Mouse (Mus musculus) kidney, embryonic 14.5 days (tissue): ENCODE measurements around the gene 2310011J03Rik. TPM values are rescaled to one million over a fixed set of nuclear protein-coding genes. Genes with fewer than 3 reads are reported as not detected.

Experiments used
- ATAC-seq: fragments of 200-750 bp; cut with Nextera tagmentation; 2 replicates; pipeline ENCODE4 v1.8.0; 2017; ENCODE audit warnings: moderate number of reproducible peaks, mild to moderate bottlenecking, moderate TSS enrichment, moderate library complexity; ENCODE audit not compliant: low FRiP score, low TSS enrichment
- H3K27ac ChIP-seq: fragments of 300-500 bp; sonication (generic); 2 replicates; pipeline ENCODE4 v1.5.1; 2014; ENCODE audit warnings: low read depth, mild to moderate bottlenecking, low read length, moderate library complexity, mixed read lengths
- H3K27me3 ChIP-seq: fragments of 300-500 bp; sonication (generic); 2 replicates; pipeline ENCODE4 v1.6.1; 2014; ENCODE audit warnings: mild to moderate bottlenecking, low read length; ENCODE audit not compliant: control insufficient read depth, insufficient read depth
- H3K36me3 ChIP-seq: fragments of 300-500 bp; sonication (generic); 2 replicates; pipeline ENCODE4 v1.6.1; 2014; ENCODE audit warnings: low read length, mixed read lengths; ENCODE audit not compliant: control insufficient read depth, insufficient read depth
- H3K4me1 ChIP-seq: fragments of 300-500 bp; sonication (generic); 2 replicates; pipeline ENCODE4 v1.6.1; 2014; ENCODE audit warnings: low read length, mixed read lengths; ENCODE audit not compliant: control insufficient read depth, insufficient read depth
- H3K4me2 ChIP-seq: fragments of 300-500 bp; sonication (generic); replicated peaks from 2 replicates; pipeline ENCODE4 v1.6.1; 2014; ENCODE audit warnings: low read depth, mild to moderate bottlenecking, low read length
- H3K4me3 ChIP-seq: fragments of 300-500 bp; sonication (generic); 2 replicates; pipeline ENCODE4 v1.5.1; 2014; ENCODE audit warnings: mild to moderate bottlenecking, low read length
- H3K9ac ChIP-seq: fragments of 300-500 bp; sonication (generic); 2 replicates; pipeline ENCODE4 v1.6.1; 2014; ENCODE audit warnings: low read depth, mild to moderate bottlenecking, low read length, moderate library complexity
- H3K9me3 ChIP-seq: fragments of 300-500 bp; sonication (generic); 2 replicates; pipeline ENCODE4 v1.6.1; 2016; ENCODE audit warnings: low read length; ENCODE audit not compliant: control insufficient read depth
- WGBS: fragments of 180-500 bp; shearing (Covaris S2); extraction: QIAGEN DNeasy Blood & Tissue Kit; methylation state at CpG from one replicate; pipeline ENCODE4 v1.1.7; 2014; 5-methylcytosine and 5-hydroxymethylcytosine counted together
- polyA plus RNA-seq: library from polyadenylated mRNA; unstranded; fragments of >200 nt; fragmentation: Nextera tagmentation; extraction: Ambion mirVana; gene quantifications from 2 replicates; pipeline ENCODE4 v1.2.1, GENCODE M21; 2014

The 2310011J03Rik gene
- polyA plus RNA-seq = 36.1 and 40.5 TPM in 2 replicates

GRCm38 (mm10) chr10:80320340-80320760, at the start of gene 2310011J03Rik:
TSS of gene 2310011J03Rik (minus strand) at chr10:80320537.
- H3K27me3 ChIP-seq = peaks cover 24% of the 10 kb centered on the region
- ATAC-seq = peak; percentile 32; the same call in 1 of the 2 replicates
- 0% methylated on average over 34 of the region's 34 CpGs for WGBS

DNA sequence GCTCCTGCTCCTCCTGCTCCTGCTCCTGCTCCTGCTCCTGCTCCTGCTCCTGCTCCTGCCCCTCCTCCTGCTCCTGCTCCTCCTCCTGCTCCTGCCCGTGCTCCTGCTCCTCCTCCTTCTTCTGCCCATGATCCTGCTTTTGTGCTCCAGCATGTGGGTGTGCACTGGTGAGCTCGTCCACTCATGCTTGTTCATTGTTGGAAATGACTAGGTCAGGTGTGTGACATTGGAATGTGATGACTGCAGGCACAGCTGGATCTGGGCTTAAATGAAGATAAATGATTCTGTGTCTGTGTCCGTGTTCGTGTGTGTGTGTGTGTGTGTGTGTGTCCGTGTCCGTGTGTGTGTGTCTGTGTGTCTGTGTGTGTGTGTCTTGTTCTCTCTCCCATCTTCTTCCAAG, 48.1 kb upstream of the 2310011J03Rik start:
- Histone ChIP-seq H3K27me3 (no peaks in the 10 kb centered on the region; the same call in 1 of the 2 replicates), H3K27ac (no peak overlapping the region), H3K9ac (no peak overlapping the region), H3K4me1 (peaks cover 4% of the 10 kb centered on the region), H3K4me3 (no peak overlapping the region), H3K9me3 (no peaks in the 10 kb centered on the region), H3K36me3 (no peaks in the 10 kb centered on the region), H3K4me2 (no peak overlapping the region)
- 92% methylated on average over 6 of the region's 6 CpGs for WGBS
- no peak for ATAC-seq

More at GRCm38 (mm10) chr10:80320340-80320760, at the start of gene 2310011J03Rik:
- H3K27ac ChIP-seq = peak within 1 kb of the TSS; percentile 74; the same call in 1 of the 2 replicates
- H3K9ac ChIP-seq = peak within 1 kb of the TSS; percentile 83
- peak within 1 kb of the TSS; percentile 90 for H3K4me3 ChIP-seq
- no peaks in the 10 kb centered on the region for H3K9me3 ChIP-seq
- H3K4me1 ChIP-seq = peaks cover 18% of the 10 kb centered on the region
- peak within 1 kb of the TSS; percentile 79 for H3K4me2 ChIP-seq
- peaks cover 11% of the 10 kb centered on the region; the same call in 1 of the 2 replicates for H3K36me3 ChIP-seq

DNA sequence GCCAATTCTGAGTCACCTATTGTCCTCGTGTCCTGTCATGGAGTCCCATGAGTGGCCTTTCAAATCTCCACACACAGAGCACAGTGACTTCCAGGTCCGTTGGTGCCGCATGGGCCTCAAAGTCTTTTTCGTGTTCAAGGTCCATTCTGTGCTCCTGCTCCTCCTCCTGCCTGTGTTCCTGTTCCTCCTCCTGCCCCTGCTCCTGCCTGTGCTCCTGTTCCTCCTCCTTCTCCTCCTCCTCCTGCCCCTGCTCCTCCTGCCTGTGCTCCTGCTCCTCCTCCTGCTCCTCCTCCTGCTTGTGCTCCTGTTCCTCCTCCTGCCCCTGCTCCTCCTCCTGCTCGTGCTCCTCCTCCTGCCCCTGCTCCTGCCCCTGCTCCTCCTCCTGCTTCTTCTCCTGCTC, 47.6 kb upstream of the 2310011J03Rik start:
- Histone ChIP-seq H3K4me1 (peaks cover 4% of the 10 kb centered on the region), H3K9ac (no peak overlapping the region), H3K4me3 (no peak overlapping the region), H3K27ac (no peak overlapping the region), H3K9me3 (no peaks in the 10 kb centered on the region), H3K27me3 (no peaks in the 10 kb centered on the region; the same call in 1 of the 2 replicates), H3K36me3 (no peaks in the 10 kb centered on the region), H3K4me2 (no peak overlapping the region)
- 53% methylated on average over 5 of the region's 5 CpGs for WGBS
- no peak for ATAC-seq

DNA sequence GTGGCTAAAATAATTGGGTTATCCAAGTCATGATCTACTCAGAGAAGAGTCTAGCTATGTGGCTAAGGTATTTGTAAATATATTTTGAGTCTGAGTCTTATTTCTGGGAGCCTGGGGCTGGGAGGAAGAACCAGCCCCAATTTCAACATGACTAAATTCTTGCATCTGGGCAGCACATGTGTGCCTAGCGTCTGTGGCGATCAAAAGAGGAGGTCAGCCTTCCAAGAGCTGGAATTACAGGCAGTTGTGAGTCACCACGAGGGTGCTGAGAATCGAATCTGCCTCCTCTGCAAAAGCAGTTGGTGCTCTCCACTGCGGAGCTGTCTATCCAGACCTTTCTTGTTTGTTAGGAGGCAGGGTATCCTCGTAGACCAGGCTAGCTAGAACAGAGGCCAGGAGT, 45.4 kb upstream of the 2310011J03Rik start:
- no peak for ATAC-seq
- Histone ChIP-seq H3K4me2 (no peak overlapping the region), H3K27me3 (peaks cover 3% of the 10 kb centered on the region; the same call in 1 of the 2 replicates), H3K9ac (no peak overlapping the region), H3K27ac (no peak overlapping the region), H3K4me3 (no peak overlapping the region), H3K36me3 (no peaks in the 10 kb centered on the region), H3K4me1 (no peaks in the 10 kb centered on the region), H3K9me3 (no peaks in the 10 kb centered on the region)
- WGBS = 70% methylated on average over 6 of the region's 6 CpGs

DNA sequence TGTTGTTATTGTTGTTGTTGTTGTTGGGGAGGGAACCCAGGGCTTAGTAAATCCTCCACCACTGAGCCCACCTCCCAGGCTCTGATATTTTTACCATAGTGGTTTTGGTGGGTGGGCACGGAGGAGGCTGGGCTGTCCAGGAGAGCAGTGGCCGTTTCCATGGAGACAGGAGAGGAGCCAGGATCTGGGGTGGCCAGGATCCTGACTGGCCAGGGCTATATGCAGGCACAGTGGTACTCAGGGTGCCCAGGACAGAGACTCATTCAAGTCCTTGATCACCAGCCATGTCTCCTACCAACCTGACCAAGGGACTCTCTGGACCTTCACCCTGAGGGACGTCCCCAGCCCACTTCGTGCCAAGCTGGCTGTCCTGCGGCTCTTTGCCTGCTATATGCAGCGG, 43.4 kb upstream of the 2310011J03Rik start:
- Histone ChIP-seq H3K4me2 (no peak overlapping the region), H3K36me3 (no peaks in the 10 kb centered on the region), H3K4me3 (no peak overlapping the region), H3K9me3 (no peaks in the 10 kb centered on the region), H3K27ac (no peak overlapping the region), H3K9ac (no peak overlapping the region), H3K4me1 (no peaks in the 10 kb centered on the region), H3K27me3 (peaks cover 8% of the 10 kb centered on the region)
- ATAC-seq = no peak
- WGBS = 43% methylated on average over 6 of the region's 6 CpGs

- Histone ChIP-seq H3K36me3 (no peaks in the 10 kb centered on the region), H3K9ac (no peak overlapping the region), H3K4me2 (peak overlapping the region; percentile 39), H3K4me1 (peaks cover 11% of the 10 kb centered on the region; the same call in 1 of the 2 replicates), H3K27ac (no peak overlapping the region), H3K27me3 (peaks cover 57% of the 10 kb centered on the region), H3K4me3 (peak overlapping the region; percentile 19), H3K9me3 (no peaks in the 10 kb centered on the region)
- peak; percentile 51 for ATAC-seq
- 8% methylated on average over 31 of the region's 31 CpGs for WGBS
These were observed 37.8 kb upstream of the 2310011J03Rik start for GRCm38 (mm10) chr10:80357994-80358639.

DNA sequence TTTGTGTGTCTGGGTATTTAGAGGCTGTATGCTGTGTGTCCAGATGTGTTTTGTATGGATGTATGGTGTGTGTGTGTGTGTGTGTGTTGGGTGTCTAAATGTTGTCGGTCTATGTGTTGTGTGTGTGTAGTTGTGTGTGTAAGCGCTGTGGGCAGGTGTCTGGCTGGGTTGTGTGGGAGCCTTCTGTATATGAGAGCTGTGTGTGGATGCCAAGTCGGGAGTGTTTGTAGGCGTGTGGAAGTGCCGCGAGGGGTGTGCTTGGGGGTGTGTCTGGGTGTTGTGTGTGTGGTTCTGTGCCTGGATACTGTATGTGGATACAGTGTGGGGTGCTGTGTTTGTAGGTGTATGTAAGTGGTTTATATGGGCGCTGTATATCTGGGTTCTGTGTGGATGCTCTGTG, 37.0 kb upstream of the 2310011J03Rik start:
- ATAC-seq = no peak
- Histone ChIP-seq H3K27me3 (peaks cover 64% of the 10 kb centered on the region), H3K4me2 (no peak overlapping the region; the same call in 1 of the 2 replicates), H3K9me3 (no peaks in the 10 kb centered on the region), H3K4me1 (peaks cover 11% of the 10 kb centered on the region; the same call in 1 of the 2 replicates), H3K4me3 (peak overlapping the region; percentile 38), H3K9ac (no peak overlapping the region), H3K27ac (no peak overlapping the region), H3K36me3 (no peaks in the 10 kb centered on the region)
- WGBS = 32% methylated on average over 7 of the region's 7 CpGs

GRCm38 (mm10) chr10:80356737-80357136, 36.4 kb upstream of the 2310011J03Rik start:
- Histone ChIP-seq H3K4me1 (peaks cover 11% of the 10 kb centered on the region; the same call in 1 of the 2 replicates), H3K36me3 (no peaks in the 10 kb centered on the region), H3K9me3 (no peaks in the 10 kb centered on the region), H3K27ac (no peak overlapping the region), H3K4me3 (peak overlapping the region; percentile 38), H3K4me2 (peak overlapping the region; percentile 58), H3K27me3 (peaks cover 69% of the 10 kb centered on the region), H3K9ac (peak overlapping the region; percentile 31; the same call in 1 of the 2 replicates)
- 3% methylated on average over 31 of the region's 34 CpGs for WGBS
- no peak for ATAC-seq

DNA sequence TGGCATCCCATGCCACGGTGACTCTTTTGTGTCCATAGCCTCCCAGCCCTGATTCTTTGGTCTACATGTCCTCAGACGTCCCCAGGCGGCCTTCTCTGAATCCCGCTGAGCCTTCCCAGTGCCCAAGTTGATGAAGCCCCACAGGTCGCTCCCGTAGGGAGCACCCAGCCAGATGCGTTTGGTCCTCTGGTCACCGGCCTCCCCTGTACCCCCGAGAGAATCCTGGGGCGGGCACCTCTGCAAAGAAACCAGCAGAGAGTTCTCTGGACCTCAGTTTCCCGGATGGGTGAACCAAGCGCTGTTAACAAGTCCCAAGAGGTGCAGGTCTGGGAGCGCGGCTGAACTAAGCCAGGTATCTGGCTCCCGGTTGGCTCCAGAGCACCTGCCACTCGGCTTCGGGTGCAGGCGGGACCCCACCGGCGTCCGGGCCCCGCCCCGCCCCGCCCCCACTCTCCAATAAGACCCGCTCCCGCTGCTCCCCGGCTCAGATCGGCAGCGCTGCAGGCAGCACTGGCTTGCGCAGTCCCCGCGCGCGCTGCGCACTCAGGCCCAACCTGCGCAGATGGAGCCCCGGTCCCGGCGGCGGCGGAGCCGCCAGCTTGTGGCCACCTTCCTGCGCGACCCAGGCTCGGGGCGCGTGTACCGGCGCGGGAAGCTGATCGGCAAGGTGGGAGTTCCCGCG, 35.8 kb upstream of the 2310011J03Rik start, which contains the start of gene Plk5:
Gene Plk5 (plus strand): TSS at position 459 of the 682 bp plus-strand sequence.
- H3K36me3 ChIP-seq = no peaks in the 10 kb centered on the region
- no peak within 1 kb of the TSS for H3K27ac ChIP-seq
- H3K4me3 ChIP-seq = peak within 1 kb of the TSS; percentile 38
- under 1% methylated on average over 52 of the region's 53 CpGs for WGBS
- H3K9ac ChIP-seq = peak within 1 kb of the TSS; percentile 31; the same call in 1 of the 2 replicates
- H3K4me2 ChIP-seq = peak within 1 kb of the TSS; percentile 58
- H3K27me3 ChIP-seq = peaks cover 74% of the 10 kb centered on the region
- H3K9me3 ChIP-seq = no peaks in the 10 kb centered on the region
- H3K4me1 ChIP-seq = peaks cover 11% of the 10 kb centered on the region; the same call in 1 of the 2 replicates
- ATAC-seq = no peak
